Mouse (Mus musculus): ENCODE measurements around the gene Islr2. TPM values are rescaled to one million over a fixed set of nuclear protein-coding genes. Genes with fewer than 3 reads are reported as not detected.

Gene Islr2
- polyA plus RNA-seq, 1 experiment from 2014 or later, result 0.51 TPM

- Histone ChIP-seq H3K4me2 (no peak overlapping the region), H3K9ac (no peak overlapping the region), H3K27me3 (no peaks in the 10 kb centered on the region), H3K36me3 (peaks cover 50% of the 10 kb centered on the region), H3K9me3 (replicated peaks) (no peaks in the 10 kb centered on the region), H3K4me3 (replicated peaks) (no peak overlapping the region), H3K4me1 (peaks cover 46% of the 10 kb centered on the region), H3K27ac (peak overlapping the region; percentile 58)
- 76% methylated on average over 5 of the region's 5 CpGs for WGBS
- no peak for ATAC-seq (replicated peaks; ENCODE audit: low FRiP score)
Observed at GRCm38 (mm10) chr9:58242696-58243095, 38.6 kb upstream of the Islr2 start.

GRCm38 (mm10) chr9:58241780-58242485, 37.8 kb upstream of the Islr2 start:
- Histone ChIP-seq H3K4me1 (peaks cover 38% of the 10 kb centered on the region), H3K9ac (no peak overlapping the region), H3K36me3 (peaks cover 50% of the 10 kb centered on the region), H3K9me3 (replicated peaks) (no peaks in the 10 kb centered on the region), H3K4me3 (replicated peaks) (no peak overlapping the region), H3K27me3 (no peaks in the 10 kb centered on the region), H3K27ac (peak overlapping the region; percentile 58), H3K4me2 (no peak overlapping the region)
- no peak; the same call in 1 of the 2 replicates for ATAC-seq (replicated peaks; ENCODE audit: low FRiP score)
- 51% methylated on average over 9 of the region's 9 CpGs for WGBS

DNA sequence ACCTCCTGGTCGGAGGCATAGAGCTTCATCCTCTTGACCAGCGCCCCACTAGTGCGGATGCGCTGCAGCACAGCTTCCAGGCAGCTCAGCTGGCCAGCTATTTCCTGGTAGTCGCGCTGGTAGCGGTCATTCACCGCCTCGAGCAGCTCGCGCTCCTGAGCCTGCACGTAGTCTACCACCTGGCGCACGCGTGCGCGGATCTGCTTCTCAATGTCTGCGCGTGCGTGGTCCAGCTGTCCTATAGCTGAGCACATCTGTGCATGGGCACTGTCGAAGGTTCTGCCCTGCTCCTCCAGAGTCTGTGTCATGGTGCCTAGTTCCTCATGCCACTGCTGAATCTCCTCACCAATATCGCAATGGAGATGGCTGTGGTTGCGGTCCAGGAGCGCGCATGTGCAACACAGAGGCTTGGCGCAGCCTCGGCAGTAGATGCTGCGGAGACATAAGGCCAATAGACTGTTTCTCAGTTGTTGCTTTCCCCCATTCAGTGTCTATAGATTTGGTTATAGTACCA, 30.4 kb upstream of the Islr2 start:
- no peak overlapping the region for H3K9ac ChIP-seq
- H3K9me3 ChIP-seq (replicated peaks), result no peaks in the 10 kb centered on the region
- 96% methylated on average over 28 of the region's 28 CpGs for WGBS
- H3K36me3 ChIP-seq, result peaks cover 50% of the 10 kb centered on the region
- no peak overlapping the region for H3K4me2 ChIP-seq
- H3K27ac ChIP-seq, result no peak overlapping the region
- peaks cover 13% of the 10 kb centered on the region for H3K4me1 ChIP-seq
- ATAC-seq (replicated peaks; ENCODE audit: low FRiP score), result no peak
- no peak overlapping the region for H3K4me3 ChIP-seq (replicated peaks)
- no peaks in the 10 kb centered on the region for H3K27me3 ChIP-seq

DNA sequence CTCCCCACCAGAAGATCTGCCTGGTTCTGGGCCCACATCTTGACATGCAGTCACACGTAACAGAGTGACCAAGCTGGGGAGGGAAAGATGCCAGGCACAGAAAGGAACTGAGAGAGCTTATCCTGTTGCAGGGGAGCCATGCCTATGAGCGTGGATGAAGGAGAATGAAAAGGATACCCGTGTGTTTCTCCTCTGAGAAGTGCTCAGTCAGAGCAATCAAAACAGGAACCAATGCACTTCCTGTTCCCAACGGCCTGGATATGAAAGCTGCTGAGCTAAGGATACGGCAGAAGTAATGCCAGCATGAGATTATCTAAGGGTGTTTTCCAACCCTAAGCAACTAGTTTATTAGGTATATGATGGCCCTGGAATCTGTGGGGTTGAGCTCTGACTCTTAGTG, 28.3 kb upstream of the Islr2 start:
- Histone ChIP-seq H3K4me3 (replicated peaks) (no peak overlapping the region), H3K4me2 (no peak overlapping the region), H3K36me3 (peaks cover 72% of the 10 kb centered on the region), H3K9me3 (replicated peaks) (no peaks in the 10 kb centered on the region), H3K27ac (peak overlapping the region; percentile 62), H3K27me3 (no peaks in the 10 kb centered on the region), H3K4me1 (peaks cover 13% of the 10 kb centered on the region), H3K9ac (no peak overlapping the region)
- no peak for ATAC-seq (replicated peaks; ENCODE audit: low FRiP score)
- WGBS, result 47% methylated on average over 5 of the region's 5 CpGs

- WGBS, result 41% methylated on average over 6 of the region's 6 CpGs
- H3K27ac ChIP-seq, result peak overlapping the region; percentile 62
- no peaks in the 10 kb centered on the region for H3K9me3 ChIP-seq (replicated peaks)
- no peak overlapping the region for H3K4me3 ChIP-seq (replicated peaks)
- peaks cover 13% of the 10 kb centered on the region for H3K4me1 ChIP-seq
- H3K9ac ChIP-seq, result no peak overlapping the region
- no peak for ATAC-seq (replicated peaks; ENCODE audit: low FRiP score)
- H3K4me2 ChIP-seq, result no peak overlapping the region
- H3K36me3 ChIP-seq, result peaks cover 76% of the 10 kb centered on the region
- no peaks in the 10 kb centered on the region for H3K27me3 ChIP-seq
Observed at GRCm38 (mm10) chr9:58231746-58232145, 27.6 kb upstream of the Islr2 start.

DNA sequence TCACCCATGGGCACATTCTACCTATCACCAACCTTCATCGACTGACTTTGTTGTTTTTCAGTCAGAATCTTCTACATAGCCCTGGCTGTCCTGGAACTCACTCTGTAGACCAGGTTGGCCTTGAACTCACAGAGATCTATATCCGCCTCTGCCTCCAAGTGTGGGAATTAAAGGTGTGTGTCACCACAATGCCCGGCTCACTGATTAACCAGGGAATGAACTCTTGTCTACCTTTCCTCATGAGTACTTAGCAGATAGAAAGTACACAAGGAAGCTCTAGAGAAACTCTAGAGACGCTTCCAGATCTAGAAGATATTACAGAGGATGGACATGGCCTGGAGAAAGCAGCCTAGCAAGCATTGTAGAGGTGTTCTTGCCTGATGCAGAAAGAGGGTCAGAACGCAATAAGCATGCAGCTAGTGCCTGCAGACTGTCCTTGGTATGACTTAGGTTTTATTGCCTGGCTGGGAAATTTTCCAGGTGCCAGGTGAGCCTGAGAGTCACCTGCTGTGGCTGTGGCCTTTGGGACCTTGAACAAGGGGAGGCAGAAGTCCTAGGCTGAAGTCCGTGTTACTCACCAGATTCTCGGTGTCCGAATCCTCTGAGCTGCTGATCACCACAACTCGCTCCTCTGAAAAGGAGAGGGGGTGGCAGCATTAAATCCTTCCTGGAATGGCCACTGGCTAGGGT, 24.8 kb upstream of the Islr2 start:
- Histone ChIP-seq H3K4me2 (no peak overlapping the region), H3K27ac (no peak overlapping the region), H3K4me1 (peaks cover 13% of the 10 kb centered on the region), H3K27me3 (no peaks in the 10 kb centered on the region), H3K4me3 (replicated peaks) (no peak overlapping the region), H3K36me3 (peaks cover 90% of the 10 kb centered on the region), H3K9me3 (replicated peaks) (no peaks in the 10 kb centered on the region), H3K9ac (no peak overlapping the region)
- no peak for ATAC-seq (replicated peaks; ENCODE audit: low FRiP score)
- 95% methylated on average over 9 of the region's 9 CpGs for WGBS

- Histone ChIP-seq H3K27me3 (no peaks in the 10 kb centered on the region), H3K4me1 (no peaks in the 10 kb centered on the region), H3K4me3 (replicated peaks) (no peak overlapping the region), H3K27ac (no peak overlapping the region), H3K9me3 (replicated peaks) (no peaks in the 10 kb centered on the region), H3K36me3 (peaks cover 92% of the 10 kb centered on the region), H3K9ac (no peak overlapping the region), H3K4me2 (no peak overlapping the region)
- ATAC-seq (replicated peaks; ENCODE audit: low FRiP score), result no peak
- 63% methylated on average over 9 of the region's 9 CpGs for WGBS
Observed at GRCm38 (mm10) chr9:58225915-58226913, 22.1 kb upstream of the Islr2 start.

DNA sequence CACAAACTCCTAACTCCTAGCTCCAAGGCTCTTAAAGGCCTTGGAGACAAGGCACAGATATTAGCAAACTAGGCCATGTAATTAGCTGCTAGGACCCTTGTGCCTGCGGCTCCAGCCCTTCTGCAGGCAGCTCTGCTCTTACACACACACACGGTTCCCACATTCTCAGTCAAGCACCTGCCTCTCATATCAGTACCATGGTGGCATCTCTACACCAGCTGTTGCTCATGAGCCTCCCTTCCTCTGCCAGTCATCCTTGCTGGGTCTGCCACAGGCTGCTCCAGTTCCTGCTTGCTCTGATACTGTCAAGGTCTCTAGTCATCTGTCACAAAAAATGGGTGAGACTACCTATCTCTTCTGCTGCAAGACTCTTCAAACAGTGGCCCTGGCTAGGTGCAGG, 20.2 kb upstream of the Islr2 start:
- Histone ChIP-seq H3K4me2 (no peak overlapping the region), H3K9me3 (replicated peaks) (no peaks in the 10 kb centered on the region), H3K4me1 (peaks cover 6% of the 10 kb centered on the region), H3K4me3 (replicated peaks) (no peak overlapping the region), H3K27ac (no peak overlapping the region), H3K9ac (no peak overlapping the region), H3K27me3 (no peaks in the 10 kb centered on the region), H3K36me3 (peaks cover 93% of the 10 kb centered on the region)
- no peak for ATAC-seq (replicated peaks; ENCODE audit: low FRiP score)
- 98% methylated on average over 2 of the region's 2 CpGs for WGBS

- Histone ChIP-seq H3K4me1 (peaks cover 21% of the 10 kb centered on the region), H3K4me2 (no peak overlapping the region), H3K27me3 (no peaks in the 10 kb centered on the region), H3K9me3 (replicated peaks) (no peaks in the 10 kb centered on the region), H3K4me3 (replicated peaks) (no peak overlapping the region), H3K9ac (no peak overlapping the region), H3K27ac (no peak overlapping the region), H3K36me3 (peaks cover 65% of the 10 kb centered on the region)
- 65% methylated on average over 24 of the region's 24 CpGs for WGBS
- ATAC-seq (replicated peaks; ENCODE audit: low FRiP score), result no peak
Observed at GRCm38 (mm10) chr9:58220218-58220903, 16.2 kb upstream of the Islr2 start.

- Histone ChIP-seq H3K4me2 (no peak overlapping the region), H3K36me3 (peaks cover 47% of the 10 kb centered on the region), H3K4me1 (peaks cover 39% of the 10 kb centered on the region), H3K27ac (no peak overlapping the region), H3K9ac (no peak overlapping the region), H3K4me3 (replicated peaks) (no peak overlapping the region), H3K27me3 (no peaks in the 10 kb centered on the region), H3K9me3 (replicated peaks) (no peaks in the 10 kb centered on the region)
- no peak for ATAC-seq (replicated peaks; ENCODE audit: low FRiP score)
- WGBS, result 88% methylated on average over 3 of the region's 3 CpGs
Observed at GRCm38 (mm10) chr9:58218539-58218938, 14.4 kb upstream of the Islr2 start.

GRCm38 (mm10) chr9:58216402-58216801, 12.3 kb upstream of the Islr2 start:
- Histone ChIP-seq H3K4me2 (no peak overlapping the region), H3K36me3 (peaks cover 26% of the 10 kb centered on the region), H3K9me3 (replicated peaks) (no peaks in the 10 kb centered on the region), H3K27me3 (no peaks in the 10 kb centered on the region), H3K9ac (no peak overlapping the region), H3K27ac (no peak overlapping the region), H3K4me3 (replicated peaks) (no peak overlapping the region), H3K4me1 (peaks cover 45% of the 10 kb centered on the region)
- 50% methylated on average over 6 of the region's 6 CpGs for WGBS
- no peak; the same call in 1 of the 2 replicates for ATAC-seq (replicated peaks; ENCODE audit: low FRiP score)
